ENCODE assay signal across 17 mouse cellular contexts in genomic region chr1:38293671-38294335, GRCm38 (mm10).
"Had no signal": no experiment of that assay in that cellular context is flagged by ENCODE, and none has a peak within 500 bp of the region (broad histone marks: within the 10 kb centered on the region; RNA-seq: fewer than 3 reads in every experiment).

No protein-coding gene starts in this region.

- H3K9me3 ChIP-seq: liver, embryonic 15.5 days; lung, embryonic 15.5 days; megakaryocyte, embryonic 14.5 days; midbrain, embryonic 13.5 days; midbrain, embryonic 15.5 days; neural tube, embryonic 12.5 days; stomach, embryonic 15.5 days had no signal

- H3K27ac ChIP-seq: liver, embryonic 15.5 days; lung, embryonic 15.5 days; macrophage; midbrain, embryonic 13.5 days; midbrain, embryonic 15.5 days; neural tube, embryonic 12.5 days; stomach, embryonic 15.5 days; stomach, postnatal 0 days had no signal

- H3K4me3 ChIP-seq: liver, embryonic 15.5 days; lung, embryonic 15.5 days; megakaryocyte, embryonic 14.5 days; midbrain, embryonic 13.5 days; midbrain, embryonic 15.5 days; neural tube, embryonic 12.5 days; stomach, embryonic 15.5 days had no signal

- DNase-seq: liver, postnatal 0 days; lung, adult 2 months; lung, postnatal 14 days; lung, postnatal 36 days; right cerebral cortex, postnatal 14 days; thymus, adult 2 months; thymus, postnatal 25 days; thymus, postnatal 4 days had no signal

- H3K27me3 ChIP-seq: liver, embryonic 15.5 days; lung, embryonic 15.5 days; midbrain, embryonic 13.5 days; midbrain, embryonic 15.5 days; neural tube, embryonic 12.5 days; stomach, embryonic 15.5 days had no signal

- H3K4me1 ChIP-seq: liver, embryonic 15.5 days; lung, embryonic 15.5 days; stomach, embryonic 15.5 days had no signal

- H3K36me3 ChIP-seq: liver, embryonic 15.5 days; lung, embryonic 15.5 days; midbrain, embryonic 13.5 days; midbrain, embryonic 15.5 days; neural tube, embryonic 12.5 days; stomach, embryonic 15.5 days had no signal
